Mouse (Mus musculus): ENCODE data around the gene Guca2a. TPM values are rescaled to one million over a fixed set of nuclear protein-coding genes. Genes with fewer than 3 reads are reported as not detected.
A peak's percentile ranks its signal among the peaks of the same experiment; 100 is the strongest.

Guca2a gene
- total RNA-seq, 2 experiments from 2014 or later, result not detected

- no peak for DNase-seq
Measured at GRCm38 (mm10) chr4:119642666-119643065, 5.2 kb downstream of the Guca2a start.

DNA sequence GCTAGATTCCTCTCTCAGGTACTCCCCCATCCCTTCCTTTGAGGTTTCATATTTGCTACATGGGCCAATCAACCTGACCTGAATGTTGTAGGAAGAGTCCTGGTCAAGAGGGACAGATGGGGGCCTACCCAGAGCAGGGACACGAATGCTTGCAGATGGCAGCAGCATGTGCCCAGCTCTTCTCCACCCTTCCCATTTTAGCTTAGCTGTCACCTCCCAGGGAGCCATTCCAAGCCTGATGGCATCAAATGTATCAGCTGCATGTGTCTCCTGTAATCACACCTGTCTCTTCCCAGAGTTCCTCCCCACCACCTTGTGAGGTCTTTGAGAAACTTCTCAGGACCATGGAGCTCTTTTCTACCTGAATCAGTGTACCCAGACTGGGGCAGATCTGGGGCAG is 19.5 kb downstream of the Guca2a start:
- no peak for DNase-seq

DNA sequence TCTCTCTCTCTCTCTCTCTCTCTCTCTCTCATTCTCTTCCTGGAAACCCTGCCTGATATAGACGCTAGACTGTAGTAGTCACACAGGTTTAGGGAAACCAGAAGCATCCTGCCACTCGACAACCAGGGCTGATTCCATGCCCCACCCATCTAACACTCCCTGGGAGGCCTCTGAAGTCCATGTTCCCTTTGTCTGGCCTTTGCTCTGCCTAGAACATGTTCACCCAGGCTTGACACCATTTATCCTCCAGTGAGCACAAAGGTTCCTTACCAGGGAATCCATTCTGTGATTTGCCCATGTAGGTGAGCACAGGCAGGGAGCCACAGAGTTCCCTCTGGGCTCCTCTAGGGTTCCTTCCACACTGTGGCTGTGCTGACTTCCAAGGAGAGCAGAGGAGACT is 20.7 kb downstream of the Guca2a start:
- no peak for DNase-seq

GRCm38 (mm10) chr4:119658731-119659130 is 21.2 kb downstream of the Guca2a start, which contains the start of gene Guca2b:
Guca2b (minus strand) TSS chr4:119658954.
- DNase-seq, result no peak

DNA sequence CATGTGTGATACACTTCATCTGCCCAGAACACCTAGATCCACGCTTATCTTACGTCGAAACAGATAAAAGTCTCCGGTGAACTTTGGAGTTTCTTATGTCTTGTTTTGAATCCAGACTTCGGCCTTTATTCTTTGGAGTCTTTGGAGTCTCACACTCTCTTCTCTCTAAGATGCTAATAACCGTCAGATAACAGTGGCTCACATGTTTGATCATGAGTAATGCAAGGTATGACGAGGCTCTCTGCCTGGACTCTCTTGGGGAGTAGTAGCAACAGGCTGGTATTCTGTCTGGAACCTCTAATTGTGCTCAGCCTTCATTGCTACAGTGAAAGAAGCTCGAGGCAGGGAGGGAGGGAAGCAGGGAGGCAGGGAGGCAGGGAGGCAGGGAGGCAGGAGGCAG is 22.5 kb downstream of the Guca2a start:
- DNase-seq, result no peak

GRCm38 (mm10) chr4:119662151-119662550 is 24.6 kb downstream of the Guca2a start:
- DNase-seq, result no peak

DNA sequence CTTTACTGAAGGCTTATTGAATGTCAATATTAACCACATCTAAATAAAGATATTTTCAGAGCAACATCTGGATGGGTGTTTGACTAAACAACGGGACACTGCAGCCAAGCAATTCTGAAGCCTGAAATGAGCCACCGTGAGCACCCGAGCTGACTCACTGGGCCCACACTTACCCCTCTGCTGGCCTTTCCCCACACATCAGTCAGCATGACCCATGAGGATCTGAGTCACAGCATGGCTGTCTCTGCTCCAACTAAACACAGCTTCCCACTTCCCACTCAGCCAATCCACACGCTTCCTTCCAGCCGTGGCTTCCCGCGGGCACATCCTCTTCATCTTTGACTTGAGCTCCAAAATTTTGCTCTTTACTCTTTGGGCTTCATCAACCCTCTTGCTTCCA is 25.5 kb downstream of the Guca2a start:
- DNase-seq, result no peak

DNA sequence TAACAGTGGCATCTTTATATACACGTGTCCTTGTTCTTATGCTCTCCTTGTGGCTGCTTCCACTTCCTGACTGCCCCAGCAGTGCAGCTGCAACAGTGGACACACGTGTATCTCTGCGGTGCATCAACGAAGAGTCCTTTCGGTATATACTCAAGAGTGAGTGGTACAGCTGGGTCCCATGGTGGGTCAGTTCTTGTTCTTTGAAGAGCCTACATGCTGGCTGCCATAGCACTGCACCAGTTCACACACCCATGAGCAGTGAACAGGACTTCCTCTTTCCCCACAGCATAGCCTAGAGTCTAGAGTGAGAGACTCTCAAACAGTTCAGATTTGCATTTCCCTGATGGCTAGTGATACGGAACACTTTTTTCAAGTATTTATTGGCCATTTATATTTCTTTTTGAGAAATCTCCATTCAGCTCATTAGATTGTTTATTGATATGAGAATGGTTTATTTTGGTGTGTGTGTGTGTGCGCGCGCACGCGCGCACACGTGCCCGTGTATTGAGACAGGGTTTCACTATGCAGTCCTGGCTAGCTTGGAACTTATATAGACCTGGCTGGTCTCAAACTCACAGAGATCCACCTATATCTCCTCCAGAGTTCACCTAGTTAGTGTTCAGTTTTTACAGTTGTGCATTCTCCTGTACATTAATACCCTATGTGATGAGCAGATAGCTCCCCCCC is 26.0 kb downstream of the Guca2a start:
- DNase-seq, result no peak

DNA sequence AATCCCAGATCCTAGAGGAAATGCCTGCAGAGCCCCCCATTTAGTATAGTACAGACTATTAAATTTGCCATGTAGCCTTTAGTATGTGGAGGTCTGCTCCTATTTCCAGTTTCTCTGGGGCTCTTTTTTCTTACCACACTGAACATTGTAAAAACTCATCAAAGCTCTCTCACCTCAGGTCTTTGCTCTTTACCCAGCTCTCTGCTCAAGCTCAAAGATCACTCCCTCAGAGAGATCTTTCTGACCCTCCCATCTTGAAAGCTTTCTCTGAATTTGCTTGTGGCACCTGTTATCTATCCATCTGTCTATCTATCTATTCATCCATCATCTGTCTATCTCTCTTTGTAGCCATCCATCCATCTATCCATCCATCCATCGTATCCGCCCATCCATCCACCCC is 27.7 kb downstream of the Guca2a start:
- DNase-seq, result no peak

DNA sequence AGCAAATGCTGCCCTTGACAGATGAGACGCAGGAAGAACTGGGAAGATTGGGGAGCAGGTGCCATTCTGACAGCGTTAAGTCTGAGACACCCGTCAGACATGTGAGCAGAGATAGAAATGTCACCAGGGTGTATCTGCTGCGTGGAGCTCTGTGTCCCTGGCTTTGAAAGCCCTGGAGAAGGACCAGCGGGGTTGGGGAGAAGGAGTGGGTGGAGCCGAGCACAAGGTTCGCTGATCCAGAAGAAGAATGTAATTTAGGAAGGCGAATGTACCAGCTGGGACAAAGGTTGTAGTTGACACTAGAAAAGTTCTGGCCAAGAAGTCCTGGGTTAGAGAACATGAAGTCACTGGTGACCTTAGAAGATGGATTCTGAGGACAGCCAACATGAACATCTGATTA is 28.6 kb downstream of the Guca2a start:
- no peak for DNase-seq

- peak in 1 of 2 experiments; percentile 44 for DNase-seq
Measured at GRCm38 (mm10) chr4:119667454-119667853, 29.9 kb downstream of the Guca2a start.

DNA sequence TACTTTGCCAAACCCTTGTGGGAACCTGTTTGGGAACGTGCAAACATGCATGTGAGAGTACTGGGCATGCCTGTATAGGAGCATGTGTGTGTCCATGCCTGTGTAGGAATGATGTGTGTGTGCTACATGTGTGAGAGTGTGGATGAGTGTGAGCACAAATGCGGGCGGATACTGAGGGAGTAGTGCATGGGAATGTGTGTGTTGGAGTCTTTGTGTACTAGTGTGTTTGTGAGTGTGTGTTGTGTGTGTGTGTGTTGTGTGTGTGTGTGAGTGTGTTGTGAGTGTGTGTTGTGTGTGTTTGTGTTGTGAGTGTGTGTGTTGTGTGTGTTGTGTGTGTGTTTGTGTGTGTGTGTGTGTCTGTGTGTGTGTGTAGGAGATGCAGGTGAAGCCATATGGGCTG is 30.7 kb downstream of the Guca2a start:
- DNase-seq, result no peak

GRCm38 (mm10) chr4:119668596-119668995 is 31.1 kb downstream of the Guca2a start:
- DNase-seq, result no peak

DNA sequence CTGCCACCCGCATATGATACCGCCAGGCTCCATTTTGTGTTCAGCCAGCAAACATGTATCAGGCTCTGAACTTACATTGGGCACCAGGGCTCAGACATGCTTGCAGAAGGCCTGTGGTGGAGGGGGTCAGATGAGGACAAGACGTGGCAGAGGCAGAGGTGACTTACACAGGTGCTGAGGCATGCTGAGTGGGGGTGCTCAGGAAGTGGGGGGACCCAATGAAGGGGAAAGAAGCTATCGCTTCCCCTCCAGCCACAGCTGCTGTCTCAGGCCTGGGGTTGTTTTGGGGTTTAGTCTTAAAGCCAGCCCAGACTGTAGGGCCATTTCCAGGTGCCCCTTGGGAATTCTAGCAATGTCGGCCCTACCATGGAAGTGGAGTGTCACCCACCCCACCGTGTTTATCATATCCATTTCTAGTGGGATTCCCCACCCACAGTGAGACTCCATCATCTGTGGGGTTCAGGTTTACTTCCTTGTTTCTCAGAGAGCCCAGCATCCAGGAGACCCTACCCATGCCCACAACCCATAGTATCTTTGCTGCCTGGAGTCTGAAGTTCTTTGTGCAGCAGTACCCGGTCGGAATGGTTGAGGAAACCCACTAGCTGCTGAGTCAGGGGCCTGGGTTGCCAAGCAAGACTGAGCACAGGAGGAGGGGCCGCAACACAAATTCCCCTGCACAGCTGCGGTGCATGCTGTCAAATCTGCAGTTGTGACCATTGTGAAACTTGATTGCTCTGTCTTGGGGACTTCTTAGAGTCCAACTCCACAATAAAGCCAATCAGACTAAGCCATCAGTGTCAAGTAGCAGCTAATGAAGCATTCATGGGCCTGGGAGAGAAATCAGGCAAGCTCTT is 32.1 kb downstream of the Guca2a start:
- no peak for DNase-seq

- no peak for DNase-seq
Measured at GRCm38 (mm10) chr4:119670210-119670555, 32.7 kb downstream of the Guca2a start.

DNA sequence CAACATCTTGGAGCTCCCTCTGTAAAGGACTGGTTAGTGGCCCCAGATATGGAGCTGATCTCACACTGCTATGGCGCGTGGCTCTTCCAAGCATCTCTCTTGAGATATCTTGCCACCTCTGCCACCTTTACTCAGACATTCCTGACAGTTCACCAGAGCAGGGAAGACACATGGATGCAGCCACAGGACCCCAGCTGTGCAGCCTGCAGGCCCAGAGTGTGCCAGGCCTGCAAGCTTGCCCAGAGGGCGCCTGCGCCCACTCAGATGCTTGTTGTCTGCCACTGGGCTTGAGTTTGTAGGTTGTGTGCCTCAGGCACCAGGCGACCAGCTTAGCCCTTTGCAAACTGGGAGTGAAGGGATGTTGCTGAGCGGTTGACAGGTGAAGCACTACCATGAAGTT is 33.2 kb downstream of the Guca2a start:
- DNase-seq, result no peak

DNA sequence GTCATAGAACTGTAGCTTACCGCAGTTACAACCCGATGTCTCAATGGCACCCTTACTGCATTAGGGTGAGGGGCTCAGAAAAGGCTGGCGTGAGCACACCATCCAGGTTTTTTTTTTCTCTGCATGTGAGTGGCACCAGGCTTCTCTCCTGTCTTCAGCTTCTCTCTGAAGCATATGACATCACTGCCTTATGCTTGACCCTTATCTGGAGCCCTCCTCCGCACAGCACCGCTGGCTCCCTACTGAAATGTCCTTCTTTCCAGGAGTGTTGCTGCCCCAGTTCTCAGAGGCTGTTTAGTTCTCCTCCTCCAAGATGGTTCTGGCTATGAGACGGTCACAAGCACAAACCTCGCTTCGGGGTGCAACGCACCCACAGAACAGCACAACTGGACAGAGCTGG is 33.7 kb downstream of the Guca2a start:
- no peak for DNase-seq

- DNase-seq, result no peak
Measured at GRCm38 (mm10) chr4:119672685-119673084, 35.2 kb downstream of the Guca2a start.

GRCm38 (mm10) chr4:119682596-119682995 is 45.1 kb downstream of the Guca2a start:
- DNase-seq, result no peak

- DNase-seq, result no peak
Measured at GRCm38 (mm10) chr4:119685746-119686145, 48.2 kb downstream of the Guca2a start.
